Mouse (Mus musculus): Measurements from ENCODE around the gene Gabarapl1.

Gabarapl1 gene

GRCm38 (mm10) chr6:129535723-129536122, 2.8 kb downstream of the Gabarapl1 start:
- DNase-seq (ENCODE audit: low read depth, low spot score): no peak

DNA sequence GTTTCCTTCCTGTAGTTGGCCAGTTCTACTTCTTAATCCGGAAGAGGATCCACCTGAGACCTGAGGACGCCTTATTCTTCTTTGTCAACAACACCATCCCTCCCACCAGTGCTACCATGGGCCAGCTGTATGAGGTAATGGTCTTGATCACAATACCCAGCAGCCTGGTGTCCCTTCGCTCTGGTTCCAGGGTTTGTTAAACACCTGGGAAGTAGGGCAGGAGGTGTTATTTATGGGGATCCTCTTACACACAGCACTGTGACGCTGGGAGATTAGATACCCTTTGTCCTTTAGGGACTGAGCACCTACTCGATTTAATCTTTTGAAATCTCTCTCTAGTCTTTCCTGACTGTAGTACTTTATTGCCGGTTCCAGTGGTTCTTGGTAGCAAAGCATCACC, 5.6 kb downstream of the Gabarapl1 start:
- DNase-seq (ENCODE audit: low read depth, low spot score): no peak

DNA sequence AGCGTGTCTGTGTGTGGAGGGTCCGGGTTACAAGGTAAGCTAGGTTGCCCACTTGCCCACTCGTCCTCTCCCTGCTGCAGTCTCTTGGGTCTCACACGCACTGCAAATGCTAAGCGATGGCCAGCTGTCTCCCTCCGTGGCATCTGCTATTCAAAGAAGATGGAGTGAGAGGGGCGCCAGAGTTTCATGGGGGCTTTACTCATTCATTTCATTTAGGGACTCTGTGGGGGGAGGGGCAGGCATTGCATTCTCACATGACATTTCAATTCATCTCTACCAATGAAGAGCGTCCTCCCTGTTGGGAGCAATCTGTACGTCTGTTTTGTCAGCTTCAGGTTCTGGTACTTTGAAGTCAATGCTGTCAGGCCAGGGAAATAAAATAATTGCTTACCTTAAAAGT, 9.0 kb downstream of the Gabarapl1 start:
- no peak for DNase-seq (ENCODE audit: low read depth, low spot score)

DNA sequence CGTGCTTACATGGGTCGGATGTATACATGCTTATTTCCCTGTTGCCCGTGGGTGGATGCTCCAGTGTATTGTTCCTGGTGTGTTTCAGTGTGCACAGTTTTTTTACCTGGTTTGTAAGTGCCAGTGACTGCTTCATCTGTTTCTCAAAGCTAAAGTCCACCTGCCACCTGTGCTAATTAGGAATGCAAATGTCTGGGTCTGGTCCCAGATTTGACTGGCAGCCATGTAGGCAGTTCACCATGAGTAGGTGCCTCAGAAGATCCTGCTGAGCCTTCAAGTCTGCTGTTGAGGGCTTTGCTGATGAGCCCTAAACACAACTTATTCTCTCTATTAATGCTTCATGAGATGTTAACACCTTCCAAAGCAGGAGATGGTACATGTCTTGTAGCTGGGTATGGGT, 9.6 kb downstream of the Gabarapl1 start:
- DNase-seq (ENCODE audit: low read depth, low spot score): no peak

DNA sequence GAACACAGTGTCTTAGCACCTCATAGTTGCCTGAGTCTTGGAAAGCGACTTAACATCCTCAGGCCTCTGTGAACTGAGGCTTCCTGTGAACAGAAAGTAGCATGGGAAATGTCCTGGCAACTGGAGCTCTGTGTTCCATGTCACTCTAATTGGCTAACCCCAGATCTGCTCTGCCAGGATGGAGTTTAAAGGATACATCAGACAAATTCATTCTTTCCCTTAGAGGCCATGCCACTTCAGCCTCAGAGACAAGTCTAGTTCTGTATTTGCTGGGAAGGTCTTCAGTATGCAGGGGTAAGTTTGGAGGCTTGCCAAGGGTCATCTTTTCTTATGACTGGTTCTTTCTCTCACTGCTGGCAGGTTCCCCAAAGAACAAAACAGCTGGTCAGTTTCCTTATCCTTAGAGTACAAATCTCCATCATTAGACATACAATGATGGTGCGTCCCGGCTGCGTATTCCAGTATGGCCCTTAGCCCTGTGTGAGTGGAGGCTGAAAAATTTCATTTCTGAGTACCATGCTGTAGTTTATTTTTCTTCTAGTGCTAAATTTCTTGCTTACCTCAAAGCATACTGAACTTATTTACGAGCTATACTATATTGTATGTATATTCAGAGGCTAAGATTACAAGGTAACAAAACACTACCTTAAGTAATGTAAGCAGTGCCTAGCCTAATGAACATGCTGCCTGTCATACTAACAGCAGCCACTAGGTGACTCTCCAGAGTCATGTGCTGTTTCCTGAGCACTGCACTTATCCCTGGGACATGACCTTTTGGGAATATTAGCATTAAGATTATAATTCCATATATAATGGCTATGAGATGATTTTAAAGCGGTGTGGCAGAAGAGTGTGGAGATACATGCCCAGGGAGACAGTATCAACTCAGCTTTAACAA, 11.0 kb downstream of the Gabarapl1 start:
- DNase-seq (ENCODE audit: low read depth, low spot score): no peak

- DNase-seq (ENCODE audit: low read depth, low spot score): no peak
Measured at GRCm38 (mm10) chr6:129547277-129547676, 14.3 kb downstream of the Gabarapl1 start.

DNA sequence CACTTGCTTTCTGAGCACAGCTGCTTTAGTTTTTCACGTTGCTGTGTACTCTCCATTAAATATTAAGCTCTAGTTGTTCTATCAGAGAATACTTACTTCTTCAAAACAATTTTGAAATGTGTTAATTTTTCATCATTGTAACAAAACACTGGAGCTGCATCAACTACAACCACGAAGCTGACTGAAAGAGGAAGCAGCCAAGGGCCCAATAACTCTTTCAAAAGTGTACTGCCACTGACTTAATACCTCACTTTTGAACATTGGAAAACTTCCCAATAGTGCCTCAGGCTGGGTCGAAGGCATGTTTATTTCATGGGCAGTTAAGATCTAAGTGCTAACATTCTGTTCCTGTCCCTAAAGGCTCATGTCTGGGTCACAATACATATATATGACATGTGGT, 15.0 kb downstream of the Gabarapl1 start:
- no peak for DNase-seq (ENCODE audit: low read depth, low spot score)

DNA sequence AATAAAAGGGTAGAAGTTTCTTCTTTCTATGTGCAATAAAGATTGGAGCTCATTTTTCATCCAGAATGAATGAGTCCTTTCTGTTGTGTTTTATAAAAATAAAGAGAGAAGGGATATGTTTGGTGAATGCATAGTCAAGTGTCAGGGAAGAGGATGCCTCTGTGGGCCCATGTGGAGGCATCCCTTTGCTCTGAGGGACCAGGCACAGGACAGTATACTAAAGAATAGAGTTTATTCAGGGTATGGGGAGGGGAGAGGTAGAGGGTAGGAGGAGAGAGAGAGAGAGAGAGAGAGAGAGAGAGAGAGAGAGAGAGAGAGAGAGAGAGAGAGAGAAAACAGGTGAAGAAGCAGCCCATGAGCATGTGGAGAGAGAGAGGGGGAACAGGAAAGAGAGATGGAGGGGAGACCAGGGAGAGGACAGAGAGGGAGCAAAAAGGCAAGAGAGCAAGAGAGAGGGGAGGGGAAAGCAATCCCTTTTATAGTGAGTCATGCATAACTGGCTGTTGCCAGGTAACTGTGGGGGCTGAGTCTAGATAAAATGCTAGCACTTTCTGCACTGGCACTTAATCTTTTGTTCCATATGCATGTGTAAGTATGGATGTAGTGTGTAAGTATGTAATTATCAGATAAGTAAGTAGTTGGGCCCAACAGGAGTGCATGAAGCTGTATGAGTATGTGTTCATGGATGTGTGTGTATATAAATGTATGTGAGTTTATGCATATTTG, 24.5 kb downstream of the Gabarapl1 start:
- DNase-seq (ENCODE audit: low read depth, low spot score): no peak

- no peak for DNase-seq (ENCODE audit: low read depth, low spot score)
Measured at GRCm38 (mm10) chr6:129558946-129559640, 26.1 kb downstream of the Gabarapl1 start.

GRCm38 (mm10) chr6:129559641-129560027, 26.7 kb downstream of the Gabarapl1 start:
- no peak for DNase-seq (ENCODE audit: low read depth, low spot score)

DNA sequence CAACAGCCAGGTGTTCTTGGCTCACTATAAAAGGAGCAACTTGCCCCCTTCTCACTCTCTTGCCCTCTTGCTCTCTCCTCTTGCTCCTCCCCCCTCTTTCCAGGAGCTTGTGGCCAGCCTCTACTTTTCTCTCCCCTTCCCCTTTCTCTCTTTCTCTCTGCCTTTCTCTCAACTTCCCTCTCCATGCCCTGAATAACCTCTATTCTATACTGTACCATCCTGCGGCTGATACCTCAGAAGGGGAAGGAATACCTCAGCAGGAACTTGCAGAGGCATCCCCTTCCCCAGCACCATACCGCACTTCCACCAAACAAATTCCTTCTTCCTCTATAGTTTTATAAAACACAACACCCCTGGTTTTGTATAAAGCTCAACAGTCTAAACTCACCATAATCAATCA, 32.3 kb downstream of the Gabarapl1 start:
- no peak for DNase-seq (ENCODE audit: low read depth, low spot score)

DNA sequence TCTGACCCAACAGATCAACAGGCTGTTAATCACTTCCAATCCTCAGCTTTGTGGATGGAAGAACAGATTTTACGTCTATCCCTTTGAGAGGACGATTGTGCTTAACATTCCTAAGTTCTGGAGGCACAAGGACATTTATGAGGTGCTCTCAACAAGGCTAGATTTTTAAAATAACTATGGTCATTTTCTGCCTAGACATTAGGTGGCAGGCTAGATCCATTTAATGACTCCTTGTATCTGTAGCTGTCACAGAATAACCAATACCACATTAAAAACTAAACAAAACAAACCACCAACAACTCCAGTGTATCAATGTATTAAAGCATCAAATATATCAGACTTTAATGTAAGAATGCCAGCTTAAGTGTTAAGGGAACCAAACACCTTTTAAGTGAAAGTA, 42.4 kb downstream of the Gabarapl1 start:
- DNase-seq (ENCODE audit: low read depth, low spot score): no peak

- DNase-seq (ENCODE audit: low read depth, low spot score): no peak
Measured at GRCm38 (mm10) chr6:129577605-129578004, 44.6 kb downstream of the Gabarapl1 start, which contains the start of gene Klre1. Klre1 (plus strand) TSS chr6:129577905.

GRCm38 (mm10) chr6:129581274-129581673, 48.3 kb downstream of the Gabarapl1 start:
- DNase-seq (ENCODE audit: low read depth, low spot score): no peak

DNA sequence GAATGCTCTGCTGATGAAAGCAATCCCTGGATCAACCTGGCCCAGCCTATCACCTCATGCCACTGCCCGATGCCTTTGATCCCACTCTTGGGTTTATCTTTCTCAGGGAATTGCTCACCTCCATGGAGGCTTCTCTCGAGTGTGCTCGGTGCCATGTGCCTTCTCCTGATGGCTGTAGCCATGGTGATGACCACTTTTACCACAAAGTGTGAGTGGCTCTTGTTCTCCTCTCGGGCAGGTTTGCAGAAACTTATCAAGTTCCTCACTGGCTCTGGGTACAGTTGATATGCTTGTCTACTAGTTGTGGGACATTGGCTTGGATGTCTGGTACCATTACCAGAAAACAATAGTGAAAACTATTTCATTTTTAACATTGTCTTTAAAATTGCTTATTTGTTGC, 48.9 kb downstream of the Gabarapl1 start:
- DNase-seq (ENCODE audit: low read depth, low spot score): no peak

GRCm38 (mm10) chr6:129583014-129583413, 50.1 kb downstream of the Gabarapl1 start:
- no peak for DNase-seq (ENCODE audit: low read depth, low spot score)

DNA sequence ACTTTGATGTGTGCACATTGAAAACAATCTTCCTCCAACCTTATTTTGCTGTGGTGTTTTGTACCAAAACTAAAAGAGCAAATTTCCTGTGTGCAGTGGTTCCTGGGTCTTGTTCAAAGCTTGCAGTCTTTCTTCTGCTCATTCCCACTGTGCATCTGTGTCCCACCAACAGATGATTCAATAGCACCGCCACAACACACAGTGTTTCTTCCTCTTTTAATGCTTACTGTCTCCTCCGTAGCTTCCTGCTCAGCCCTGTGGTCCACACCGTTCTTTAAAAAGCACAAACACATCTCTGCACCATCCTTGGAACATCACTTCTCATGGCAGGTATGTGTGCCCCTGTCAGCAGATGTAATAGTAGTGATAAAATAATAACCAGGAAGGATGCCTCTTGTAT, 58.5 kb downstream of the Gabarapl1 start, which contains the start of gene Klrd1:
TSS of gene Klrd1 (plus strand) at position 275 of the 400 bp plus-strand sequence.
- no peak for DNase-seq (ENCODE audit: low read depth, low spot score)

All from telencephalon, adult 2 months (tissue).